ENCODE assay signal across 13 mouse cellular contexts in the genomic region with DNA sequence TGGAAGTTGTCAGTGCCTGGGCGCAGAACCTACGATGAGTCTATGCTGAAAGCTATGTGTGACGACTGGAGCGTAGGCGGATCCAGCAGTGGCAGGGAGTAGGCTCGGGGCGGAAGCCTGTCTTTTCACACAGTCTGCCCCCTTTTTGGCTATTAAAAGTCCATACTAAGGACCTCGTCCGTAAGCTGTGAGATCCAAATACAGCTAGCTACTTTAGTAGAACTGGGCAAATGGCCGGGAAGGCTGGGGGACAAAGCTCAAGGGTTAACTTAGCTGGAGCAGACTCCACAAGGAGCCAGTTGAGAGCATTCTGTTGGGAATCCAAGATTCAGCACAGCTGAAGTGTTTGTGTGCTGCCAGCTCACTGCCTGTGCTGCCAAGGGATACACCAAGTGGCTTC. TPM values are rescaled to one million over a fixed set of nuclear protein-coding genes. Genes with fewer than 3 reads are reported as not detected.
A peak's percentile ranks its signal among the peaks of the same experiment; 100 is the strongest.
DNase-seq lines count a peak whose midpoint lies in the region; TF ChIP-seq lines count a peak whose summit lies in the region.
"Had no signal": no experiment of that assay in that cellular context is flagged by ENCODE, and none has a peak within 500 bp of the region (broad histone marks: within the 10 kb centered on the region; RNA-seq: fewer than 3 reads in every experiment).

No protein-coding gene starts in this region.

- no peak for TF ChIP-seq POLR2A in cortical plate, adult 2 months (IDR thresholded peaks at IDR 0.05; ENCODE audit: extremely low read depth, insufficient read depth, low read length)

- DNase-seq in cerebellum, adult 9-11 months = peak; percentile 17
- DNase-seq in cerebellum, postnatal 36 days = no peak
- DNase-seq in layer of hippocampus, adult 2 months (ENCODE audit: low spot score in 2 of 2) = peak; percentile 36 to 54
- DNase-seq in left cerebral cortex, postnatal 36 days (ENCODE audit: low spot score in 2 of 2) = peak; percentile 77 to 78
- no peak for DNase-seq in spleen, adult 12 weeks (ENCODE audit: low spot score)
- DNase-seq in heart, postnatal 36 days = no peak
- no peak for DNase-seq in embryonic facial prominence, embryonic 10.5 days (ENCODE audit: low spot score)
- DNase-seq: adrenal gland, adult 8-10 months; cerebellum, adult 9-10 months; gastrocnemius, postnatal 36 days; heart, postnatal 14 days had no signal

- H3K27me3 ChIP-seq in embryonic facial prominence, embryonic 10.5 days (replicated peaks; ENCODE audit: low read depth, poor library complexity, severe bottlenecking) = no peaks in the 10 kb centered on the region

- H3K4me1 ChIP-seq in cortical plate, adult 2 months (ENCODE audit: control insufficient read depth, insufficient read depth, low read length) = peaks cover 14% of the 10 kb centered on the region
- H3K4me1 ChIP-seq in embryonic facial prominence, embryonic 10.5 days = no peaks in the 10 kb centered on the region

- peaks cover 3% of the 10 kb centered on the region; the same call in 1 of the 2 replicates for H3K9me3 ChIP-seq in embryonic facial prominence, embryonic 10.5 days

- H3K27ac ChIP-seq in cortical plate, adult 2 months (ENCODE audit: insufficient read depth, low read length) = 0 out of 2 replicates have a peak overlapping the region, but pooled peaks have one; percentile 34
- peak overlapping the region; percentile 64; the same call in 1 of the 2 replicates for H3K27ac ChIP-seq in layer of hippocampus, adult 2 months
- H3K27ac ChIP-seq in embryonic facial prominence, embryonic 10.5 days (replicated peaks) = no peak overlapping the region
- H3K27ac ChIP-seq: liver, embryonic 14.5 days had no signal

- WGBS in embryonic facial prominence, embryonic 10.5 days = 90% methylated on average over 10 of the region's 10 CpGs

- no peak overlapping the region for H3K4me3 ChIP-seq in cortical plate, adult 2 months (ENCODE audit: insufficient read depth, low read length)
- no peak overlapping the region for H3K4me3 ChIP-seq in layer of hippocampus, adult 2 months
- H3K4me3 ChIP-seq in embryonic facial prominence, embryonic 10.5 days = no peak overlapping the region

- H3K36me3 ChIP-seq in embryonic facial prominence, embryonic 10.5 days (replicated peaks) = no peaks in the 10 kb centered on the region

- intact Hi-C loops in left cerebral cortex, postnatal 36 days (cut with DNase I) = no loop called here
- intact Hi-C loops in heart, postnatal 36 days (cut with DNase I) = loop anchor here (10.0 kb wide), 1 partner anchor 318 kb away; no protein-coding TSS in a partner anchor

- no peak for TF ChIP-seq CTCF in cortical plate, adult 2 months (IDR thresholded peaks at IDR 0.05; ENCODE audit: extremely low read depth, insufficient read depth, low read length)
- TF ChIP-seq CTCF in layer of hippocampus, adult 2 months (conservative IDR thresholded peaks at IDR 0.05) = no peak

RNA-seq across cellular contexts. Expression of a gene that starts 6.7 kb away (rescaled TPM):
- polyA plus RNA-seq in cortical plate, adult 2 months (2012; rRNA removed) = 32.8 and 35.8 TPM in 2 replicates
- 10 to 100 TPM; 22.5 to 23.9 TPM for total RNA-seq in layer of hippocampus, adult 2 months (2021)
- 10 to 100 TPM; 33.4 to 35.4 TPM for total RNA-seq in left cerebral cortex, postnatal 36 days (2021)
- 10 to 100 TPM; 21.9 to 26.1 TPM for total RNA-seq in heart, postnatal 36 days (2021)
- polyA plus RNA-seq in embryonic facial prominence, embryonic 10.5 days (2016; fragmentation: Nextera tagmentation; extraction: Ambion mirVana) = 18.0 and 18.8 TPM in 2 replicates

Comparison
In these comparisons a context has a peak if more than half of its experiments do, and no peak if none do; other contexts are left out.
1. DNase-seq: peak in cerebellum, adult 9-11 months (single experiment), layer of hippocampus, adult 2 months (2 of 2) and left cerebral cortex, postnatal 36 days (2 of 2); none in cerebellum, postnatal 36 days (0 of 2), spleen, adult 12 weeks (single experiment), heart, postnatal 36 days (0 of 2) and embryonic facial prominence, embryonic 10.5 days (single experiment).